Mouse (Mus musculus) embryonic stem cell, embryonic (primary cell): ENCODE data around the gene Trip12.

Experiments used
- CTCF ChIA-PET, 4 experiments: fragments of 300-600 bp in 2 of 4; fragments of 350-600 bp in 2 of 4; sonication (Branson Sonifier 250); formaldehyde crosslinking; loops; one replicate each; lab custom pipeline; 2022; ENCODE audit warnings: inconsistent platforms in 2 of 4; lab: Charles Lee
- POLR2A ChIA-PET, 4 experiments: fragments of 300-600 bp in 2 of 4; fragments of 350-600 bp in 2 of 4; sonication (Branson Sonifier 250); formaldehyde crosslinking; loops; one replicate each; lab custom pipeline; 2022; ENCODE audit warnings: antibody characterized with exemption in 4 of 4, inconsistent platforms in 1 of 4; lab: Charles Lee

The Trip12 gene

DNA sequence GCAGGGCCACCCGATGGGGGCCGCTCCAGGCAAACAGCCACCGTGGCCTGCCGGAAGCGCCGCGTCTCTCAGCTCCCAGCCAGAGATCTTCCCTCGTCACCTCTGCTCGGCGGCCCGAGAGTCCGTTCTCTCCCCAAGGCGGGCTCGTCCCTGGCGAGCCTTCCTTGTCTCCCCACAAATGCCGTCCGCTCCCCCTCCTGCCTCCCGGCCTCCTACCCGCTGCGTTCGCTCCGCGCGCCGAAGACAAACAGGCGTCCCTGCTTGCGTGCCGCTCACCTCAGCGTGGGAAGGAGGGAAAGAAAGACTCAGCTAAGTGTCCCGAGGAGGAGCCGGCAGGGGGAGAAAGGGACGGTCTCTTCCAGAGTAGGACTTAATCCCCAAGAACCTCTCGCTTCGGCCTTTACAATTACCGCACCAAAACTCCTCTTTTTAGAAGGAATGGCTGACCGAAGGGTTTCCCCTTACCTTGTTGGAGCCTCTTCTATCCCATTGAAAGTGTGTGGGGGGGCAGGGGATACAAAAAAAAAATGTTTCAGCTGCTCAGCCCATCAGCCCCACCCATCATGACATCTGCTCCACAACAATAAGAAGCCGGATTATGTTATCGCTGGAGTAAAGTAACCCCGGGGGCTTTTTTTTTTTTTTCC lies at the start of gene Trip12:
Trip12 (minus strand) TSS at position 499 of the 647 bp plus-strand sequence.
- ChIA-PET POLR2A (interaction anchor here (0.6 to 13.3 kb wide), 50 partner anchors 7 to 473 kb away, joined by 3 to 335 read pairs (median 4); no protein-coding TSS in a partner anchor), CTCF (interaction anchor here in 3 of 4 experiments (0.7 to 2.6 kb wide), 14 partner anchors 10 to 1327 kb away, joined by 3 to 15 read pairs (median 4); no protein-coding TSS in a partner anchor)

DNA sequence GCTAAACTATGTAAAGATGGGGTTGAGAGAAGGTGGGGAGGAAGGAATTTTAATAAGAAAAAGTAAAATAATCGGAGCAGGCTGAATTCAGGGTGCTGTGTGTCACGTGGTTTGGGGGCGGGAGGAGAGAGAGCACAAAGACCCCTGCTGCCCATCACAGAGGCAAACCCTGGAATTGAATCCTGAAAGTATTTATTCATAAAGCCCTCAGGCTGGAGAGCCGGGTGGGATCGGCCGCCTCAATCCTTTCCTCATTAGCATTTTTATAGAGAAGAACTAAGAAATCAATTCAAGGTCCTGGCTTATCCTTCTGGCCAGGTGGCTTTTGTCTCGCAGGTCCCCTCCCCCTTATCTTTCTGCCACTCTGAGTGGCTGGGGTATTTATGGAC lies 49.7 kb upstream of the Trip12 start:
- ChIA-PET CTCF (interaction anchor here in 2 of 4 experiments (0.8 kb wide), 2 partner anchors 10 to 19 kb away, joined by 3 read pairs; no protein-coding TSS in a partner anchor), POLR2A (interaction anchor here (0.7 to 3.0 kb wide), 23 partner anchors 8 to 557 kb away, joined by 3 to 20 read pairs (median 3); partner anchors contain the start of genes Fbxo36 (in 1 of the 4) and Trip12 (in 1 of the 4))

DNA sequence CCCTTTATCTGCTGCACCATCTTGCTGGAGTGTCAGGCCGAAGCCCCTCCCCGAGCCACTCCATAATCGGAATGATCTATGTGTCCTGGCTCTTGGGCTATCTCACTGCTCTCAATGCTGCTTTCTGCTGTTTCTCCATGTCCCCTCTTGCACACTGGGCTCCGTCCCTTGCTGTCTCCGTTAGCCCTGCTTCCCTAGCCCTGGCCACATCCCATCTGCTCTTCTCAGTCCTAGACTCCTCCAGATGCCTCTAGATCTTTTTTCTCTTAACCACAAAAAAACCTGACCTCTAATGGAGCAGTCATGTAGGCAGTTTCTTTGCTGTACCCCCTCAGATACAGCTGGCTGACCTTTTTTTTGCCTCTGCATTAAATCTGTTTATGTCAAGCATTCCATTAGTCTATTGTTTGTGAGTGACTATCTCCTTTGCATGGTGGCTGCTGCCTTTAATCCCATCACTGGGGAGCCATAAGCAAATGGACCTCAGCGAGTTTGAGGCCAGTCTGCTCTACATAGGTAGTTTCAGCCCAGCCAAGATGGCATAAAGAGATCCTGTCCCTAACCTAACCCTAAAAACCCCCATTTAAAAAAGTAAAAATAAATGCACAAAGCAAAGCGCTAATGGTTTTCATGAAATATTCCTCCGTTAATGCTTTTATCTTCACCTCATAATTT lies 49.2 kb upstream of the Trip12 start:
- CTCF ChIA-PET, result interaction anchor here in 1 of 4 experiments (0.8 kb wide), 1 partner anchor 20 kb away, joined by 3 read pairs; no protein-coding TSS in a partner anchor
- POLR2A ChIA-PET, result interaction anchor here (0.6 to 4.2 kb wide), 20 partner anchors 8 to 556 kb away, joined by 3 to 20 read pairs (median 6); partner anchors contain the start of genes Fbxo36 (in 1 of the 4) and Trip12 (in 1 of the 4)

DNA sequence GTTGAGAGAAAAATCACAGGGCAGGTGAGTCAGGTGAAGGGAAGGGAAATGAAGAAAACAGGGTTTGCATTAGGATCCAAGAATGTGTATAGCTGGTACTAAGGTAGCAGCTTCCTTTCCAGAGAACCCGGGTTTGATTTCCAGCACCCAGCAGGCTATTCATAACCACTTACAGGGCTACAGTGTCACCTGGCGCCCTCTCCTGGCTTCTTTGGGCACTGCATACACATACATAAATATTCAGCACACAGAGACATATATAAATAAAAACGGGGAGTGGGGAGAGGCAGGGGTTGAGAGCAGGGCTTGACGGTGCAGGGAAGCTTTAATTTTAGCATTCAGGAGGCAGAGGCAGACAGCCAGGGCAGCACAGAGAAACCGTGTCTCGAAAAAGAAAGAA lies 45.6 kb upstream of the Trip12 start:
- ChIA-PET POLR2A (interaction anchor here in 3 of 4 experiments (0.6 to 4.2 kb wide), 13 partner anchors 14 to 75 kb away, joined by 3 to 16 read pairs (median 4); partner anchors contain the start of genes Fbxo36 (in 1 of the 3) and Trip12 (in 1 of the 3)), CTCF (interaction anchor here in 3 of 4 experiments (0.5 to 1.2 kb wide), 6 partner anchors 9 to 188 kb away, joined by 3 to 4 read pairs (median 3); no protein-coding TSS in a partner anchor)

DNA sequence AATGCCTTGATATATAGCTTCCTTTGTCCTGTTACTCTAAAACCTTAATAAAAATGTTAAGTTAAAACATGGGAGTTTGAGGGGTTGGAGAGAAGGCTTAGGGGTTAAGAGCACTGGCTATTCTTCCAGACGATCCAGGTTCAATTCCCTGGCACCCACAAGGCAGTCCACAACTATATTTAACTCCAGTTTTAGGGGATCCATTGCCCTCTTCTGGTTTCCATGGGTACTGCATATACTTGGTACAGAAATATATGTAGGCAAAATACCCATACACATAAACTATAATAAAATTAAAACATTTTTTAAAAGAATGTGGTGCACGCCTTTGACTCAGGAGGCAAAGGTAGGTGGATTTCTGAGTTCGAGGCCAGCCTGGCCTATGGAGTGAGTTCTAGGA lies 44.9 kb upstream of the Trip12 start:
- ChIA-PET POLR2A (interaction anchor here in 3 of 4 experiments (0.6 to 4.8 kb wide), 14 partner anchors 14 to 75 kb away, joined by 3 to 86 read pairs (median 5); partner anchors contain the start of genes Fbxo36 (in 1 of the 3) and Trip12 (in 1 of the 3)), CTCF (interaction anchor here (0.6 to 1.2 kb wide), 5 partner anchors 10 to 187 kb away, joined by 3 to 4 read pairs (median 3); no protein-coding TSS in a partner anchor)

DNA sequence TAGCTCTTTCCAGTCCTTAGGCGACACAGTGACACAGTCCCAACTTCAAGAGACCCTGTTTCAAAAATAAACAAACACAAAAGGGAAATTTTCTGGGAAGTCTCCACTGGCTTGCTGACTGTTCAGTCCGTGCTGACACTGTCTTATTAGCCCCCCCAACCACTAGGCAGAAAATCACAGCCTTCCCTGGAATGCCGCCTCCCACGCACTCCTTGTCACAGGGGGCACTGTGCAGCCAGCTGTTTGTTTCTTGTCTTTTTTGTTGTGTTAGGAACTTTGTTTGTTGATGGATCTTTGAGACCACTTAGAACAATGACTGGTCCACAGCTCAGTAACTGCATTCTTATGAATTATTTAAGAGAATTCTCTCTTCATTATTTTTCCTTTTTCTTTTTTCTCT lies 43.6 kb upstream of the Trip12 start:
- POLR2A ChIA-PET, result interaction anchor here in 3 of 4 experiments (0.7 to 4.8 kb wide), 11 partner anchors 10 to 170 kb away, joined by 3 to 86 read pairs (median 4); partner anchors contain the start of genes Fbxo36 (in 1 of the 3) and Trip12 (in 1 of the 3)
- CTCF ChIA-PET, result interaction anchor here in 3 of 4 experiments (0.5 to 1.0 kb wide), 3 partner anchors 17 to 66 kb away, joined by 3 to 4 read pairs (median 3); no protein-coding TSS in a partner anchor

DNA sequence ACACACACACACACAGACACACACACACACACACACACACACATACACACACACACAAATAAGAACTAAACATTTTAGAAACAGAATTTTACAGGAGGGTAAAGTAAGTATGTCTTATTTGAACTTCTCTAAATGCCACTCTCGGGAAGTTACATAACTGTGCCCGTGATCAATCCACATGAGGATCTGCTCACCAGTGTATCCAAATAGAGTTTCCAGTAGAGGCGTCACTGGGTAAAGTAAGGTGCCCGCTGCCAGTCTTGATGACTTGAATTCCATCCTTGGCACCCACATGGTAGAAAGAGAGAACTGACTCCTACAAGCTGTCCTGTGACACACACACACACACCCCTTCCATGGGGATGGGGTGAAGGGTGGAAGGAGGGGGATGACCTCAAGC lies 42.6 kb upstream of the Trip12 start:
- ChIA-PET CTCF (interaction anchor here in 2 of 4 experiments (1.7 to 2.0 kb wide), 3 partner anchors 16 to 43 kb away, joined by 9 to 11 read pairs (median 9); partner anchors contain the start of genes Fbxo36 (in 2 of the 2) and Trip12 (in 2 of the 2)), POLR2A (interaction anchor here (0.6 to 4.8 kb wide), 24 partner anchors 8 to 169 kb away, joined by 3 to 86 read pairs (median 11); partner anchors contain the start of genes Fbxo36 (in 2 of the 4) and Trip12 (in 2 of the 4))

DNA sequence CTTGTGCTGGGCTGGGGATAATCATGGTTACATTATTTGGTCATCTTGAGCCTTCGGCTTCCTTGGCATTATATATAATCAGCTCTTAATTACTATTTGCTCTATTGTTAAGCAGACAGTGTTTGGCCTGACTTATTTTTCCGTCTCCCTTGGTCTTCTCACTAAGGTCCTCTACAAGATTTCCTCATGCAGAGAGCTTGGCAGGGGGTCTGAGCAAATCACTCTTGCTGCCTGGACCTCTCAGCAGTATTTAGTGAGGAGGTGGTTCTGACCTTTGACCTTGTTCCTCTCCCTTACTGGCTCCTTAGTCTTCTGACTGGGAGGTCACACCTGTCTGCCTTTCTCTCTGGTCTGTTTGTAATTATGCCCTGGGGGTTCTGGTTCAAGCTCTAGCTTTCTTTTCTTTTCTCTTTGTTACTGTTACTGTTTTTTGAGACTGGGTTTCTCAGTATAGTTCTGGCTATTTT lies 41.8 kb upstream of the Trip12 start:
- ChIA-PET CTCF (interaction anchor here (0.5 to 2.1 kb wide), 26 partner anchors 10 to 186 kb away, joined by 3 to 13 read pairs (median 5); partner anchors contain the start of genes Fbxo36 (in 3 of the 4), Trip12 (in 3 of the 4) and Dner (in 1 of the 4)), POLR2A (interaction anchor here (0.6 to 4.8 kb wide), 37 partner anchors 9 to 363 kb away, joined by 3 to 86 read pairs (median 6); partner anchors contain the start of genes Fbxo36 (in 3 of the 4) and Trip12 (in 3 of the 4))

DNA sequence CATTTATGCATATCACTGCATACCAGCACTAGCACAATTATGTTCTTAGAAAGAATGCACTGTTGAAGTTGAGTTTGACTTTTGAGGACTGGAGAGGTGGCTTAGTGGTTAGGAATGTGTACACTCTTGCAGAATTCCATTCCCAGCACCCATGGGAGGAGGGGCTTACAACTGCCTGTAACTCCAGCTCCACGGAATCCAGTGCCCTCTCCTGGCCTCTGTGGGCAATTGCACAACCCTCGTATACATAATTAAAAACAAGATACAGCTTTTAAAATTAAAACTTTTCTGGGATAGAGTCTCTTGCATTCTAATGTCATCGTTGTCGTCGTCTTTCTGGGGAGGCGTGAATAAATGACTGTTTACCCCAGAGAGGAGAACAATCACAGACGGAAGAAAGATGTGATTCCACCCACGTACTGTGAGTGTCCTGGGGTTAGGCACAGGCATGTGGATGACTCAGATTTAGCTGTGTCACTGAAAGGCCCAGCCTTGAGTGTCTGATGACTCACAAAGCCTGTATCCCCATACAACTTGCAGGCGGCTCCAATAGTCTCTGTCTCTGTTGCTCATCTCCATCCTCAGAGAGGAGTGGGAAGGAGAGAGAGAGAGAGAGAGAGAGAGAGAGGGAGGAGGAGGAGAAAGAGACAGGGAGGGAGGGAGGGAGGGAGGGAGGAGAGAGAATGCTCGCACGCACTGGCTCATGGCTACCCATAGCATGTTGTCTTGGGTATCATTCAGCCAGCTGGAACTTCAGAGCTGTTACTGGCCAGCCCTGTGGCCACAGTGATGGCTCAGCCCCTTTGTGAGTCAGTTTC lies 41.1 kb upstream of the Trip12 start:
- ChIA-PET CTCF (interaction anchor here (0.5 to 2.1 kb wide), 35 partner anchors 9 to 185 kb away, joined by 3 to 13 read pairs (median 5); partner anchors contain the start of genes Fbxo36 (in 3 of the 4), Trip12 (in 3 of the 4), Dner (in 1 of the 4) and Slc16a14 (in 1 of the 4)), POLR2A (interaction anchor here (0.6 to 4.8 kb wide), 44 partner anchors 9 to 1910 kb away, joined by 3 to 86 read pairs (median 6); partner anchors contain the start of genes Trip12 (in 3 of the 4) and Fbxo36 (in 2 of the 4))

DNA sequence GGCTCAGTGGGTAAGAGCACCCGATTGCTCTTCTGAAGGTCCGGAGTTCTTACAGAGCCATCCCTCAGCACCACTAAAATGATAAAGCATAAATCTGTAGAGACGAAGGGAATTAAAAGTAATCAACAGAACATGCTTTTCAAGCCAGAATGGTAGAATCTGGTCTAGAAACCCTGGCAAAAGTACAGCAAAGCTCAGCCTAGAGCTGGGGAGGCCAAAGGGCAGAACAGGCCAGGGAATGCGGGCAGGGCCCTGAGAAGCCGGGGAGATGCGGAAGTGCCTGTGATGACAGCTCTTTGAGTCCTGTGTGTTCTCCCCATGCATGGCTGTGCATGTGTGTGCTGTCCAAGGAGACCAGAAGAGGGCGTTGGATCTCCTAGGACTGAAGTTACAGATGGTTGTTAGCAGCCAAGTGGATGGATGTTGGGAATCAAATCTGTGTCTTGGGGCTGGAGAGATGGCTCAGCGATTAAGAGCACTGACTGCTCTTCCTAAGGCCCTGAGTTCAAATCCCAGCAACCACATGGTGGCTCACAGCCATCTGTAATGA lies 39.3 kb upstream of the Trip12 start:
- ChIA-PET CTCF (interaction anchor here (0.5 to 1.8 kb wide), 20 partner anchors 8 to 748 kb away, joined by 3 to 6 read pairs (median 3); partner anchors contain the start of genes Trip12 (in 2 of the 4) and Fbxo36 (in 1 of the 4)), POLR2A (interaction anchor here (0.6 to 3.2 kb wide), 24 partner anchors 8 to 674 kb away, joined by 3 to 19 read pairs (median 4); partner anchors contain the start of genes Trip12 (in 2 of the 4) and Fbxo36 (in 1 of the 4))

DNA sequence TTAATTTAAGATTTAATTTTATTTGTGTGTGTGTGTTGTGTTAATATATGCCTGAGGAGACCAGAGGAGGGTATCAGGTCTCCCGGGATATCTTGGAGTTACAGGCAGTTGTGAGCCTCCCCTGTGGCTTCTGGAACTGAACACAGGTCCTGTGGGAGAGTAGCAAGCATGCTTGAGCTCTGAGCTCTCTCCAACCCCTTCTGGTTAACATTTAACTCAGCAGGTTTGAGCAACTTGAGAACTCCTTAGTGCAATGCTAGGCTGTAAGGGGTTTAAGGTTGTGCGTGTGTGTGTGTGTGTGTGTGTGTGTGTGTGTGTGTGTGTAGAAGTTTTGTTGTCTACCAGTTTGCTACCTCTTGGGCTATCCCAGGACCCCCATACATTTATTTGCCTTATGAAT lies 37.3 kb upstream of the Trip12 start:
- CTCF ChIA-PET, result interaction anchor here in 2 of 4 experiments (0.6 to 0.7 kb wide), 2 partner anchors 16 to 1592 kb away, joined by 3 to 6 read pairs; no protein-coding TSS in a partner anchor
- POLR2A ChIA-PET, result interaction anchor here in 3 of 4 experiments (0.7 to 3.2 kb wide), 7 partner anchors 8 to 74 kb away, joined by 3 to 19 read pairs (median 3); partner anchors contain the start of genes Fbxo36 (in 1 of the 3) and Trip12 (in 1 of the 3)

DNA sequence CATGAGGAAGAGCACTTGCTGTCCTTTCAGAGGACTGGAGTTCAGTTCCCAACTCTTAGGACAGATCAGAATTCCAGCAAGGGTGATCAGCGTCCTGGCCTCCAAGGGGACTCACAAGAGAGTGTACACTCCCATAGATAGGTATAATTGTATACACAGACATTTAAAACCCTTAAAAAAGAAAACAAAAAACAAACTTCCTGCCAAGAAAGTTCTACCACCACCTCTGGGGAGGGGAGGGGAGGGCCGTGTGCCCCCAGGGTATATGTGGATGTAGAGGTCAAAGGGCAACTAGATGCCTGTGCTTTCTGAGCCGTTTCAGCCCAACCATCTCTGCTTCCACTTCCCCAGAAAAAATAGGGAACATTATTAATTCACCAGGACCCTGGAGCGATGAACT lies 32.6 kb upstream of the Trip12 start:
- POLR2A ChIA-PET, result interaction anchor here in 3 of 4 experiments (0.6 to 15.6 kb wide), 18 partner anchors 9 to 234 kb away, joined by 3 to 335 read pairs (median 20); partner anchors contain the start of genes Fbxo36 (in 2 of the 3), Trip12 (in 2 of the 3) and Dner (in 1 of the 3)
- CTCF ChIA-PET, result interaction anchor here in 3 of 4 experiments (0.7 to 0.9 kb wide), 3 partner anchors 11 to 235 kb away, joined by 3 to 4 read pairs (median 3); partner anchors contain the start of genes Fbxo36 (in 1 of the 3) and Trip12 (in 1 of the 3)

DNA sequence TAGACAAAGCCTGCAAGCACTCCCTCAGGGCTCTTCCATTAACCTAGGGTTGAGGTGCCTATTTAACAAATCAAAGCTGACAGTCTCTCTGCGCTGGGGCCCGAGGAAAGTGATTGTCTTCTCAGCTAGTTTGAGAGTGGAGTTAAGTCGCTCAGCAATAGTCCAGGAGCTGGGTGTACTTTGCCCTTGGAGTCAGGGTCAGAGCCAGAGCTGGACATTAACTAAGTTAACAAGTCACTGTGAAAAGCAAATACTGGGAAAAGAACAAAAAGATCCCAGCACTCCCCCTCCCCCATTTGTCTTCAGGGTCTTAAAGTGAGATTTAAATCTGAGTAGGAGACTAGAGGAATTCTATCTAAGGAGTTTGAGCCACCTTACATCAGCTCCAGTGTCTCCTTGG lies 31.8 kb upstream of the Trip12 start:
- ChIA-PET POLR2A (interaction anchor here (0.5 to 15.6 kb wide), 57 partner anchors 8 to 1281 kb away, joined by 3 to 335 read pairs (median 5); partner anchors contain the start of genes Fbxo36 (in 4 of the 4), Trip12 (in 4 of the 4) and Dner (in 1 of the 4)), CTCF (interaction anchor here in 3 of 4 experiments (0.6 to 1.9 kb wide), 12 partner anchors 7 to 234 kb away, joined by 3 to 8 read pairs (median 3); partner anchors contain the start of genes Fbxo36 (in 1 of the 3), Slc16a14 (in 1 of the 3) and Trip12 (in 1 of the 3))

DNA sequence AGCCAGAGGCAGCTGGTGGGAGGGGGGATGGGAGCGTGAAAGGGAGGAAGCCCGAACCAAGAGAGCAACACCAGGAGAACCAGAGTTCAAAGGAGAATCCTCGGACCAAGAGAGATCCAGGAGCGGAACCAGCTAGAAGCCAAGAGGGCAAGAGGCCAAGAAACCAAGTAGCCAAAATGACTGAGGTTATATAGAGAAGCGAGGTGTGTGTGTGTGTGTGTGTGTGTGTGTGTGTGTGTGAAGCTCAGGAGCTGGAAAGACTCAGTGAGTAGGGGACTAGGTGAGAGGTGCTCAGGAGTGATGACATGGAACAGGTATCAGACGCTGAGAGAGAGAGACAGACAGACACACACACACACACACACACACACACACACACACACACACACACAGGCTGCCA lies 30.8 kb upstream of the Trip12 start:
- ChIA-PET POLR2A (interaction anchor here (0.6 to 15.6 kb wide), 37 partner anchors 8 to 1902 kb away, joined by 3 to 335 read pairs (median 9); partner anchors contain the start of genes Fbxo36 (in 4 of the 4) and Trip12 (in 4 of the 4)), CTCF (interaction anchor here in 3 of 4 experiments (0.6 to 1.9 kb wide), 4 partner anchors 8 to 33 kb away, joined by 3 to 8 read pairs (median 4); no protein-coding TSS in a partner anchor)

DNA sequence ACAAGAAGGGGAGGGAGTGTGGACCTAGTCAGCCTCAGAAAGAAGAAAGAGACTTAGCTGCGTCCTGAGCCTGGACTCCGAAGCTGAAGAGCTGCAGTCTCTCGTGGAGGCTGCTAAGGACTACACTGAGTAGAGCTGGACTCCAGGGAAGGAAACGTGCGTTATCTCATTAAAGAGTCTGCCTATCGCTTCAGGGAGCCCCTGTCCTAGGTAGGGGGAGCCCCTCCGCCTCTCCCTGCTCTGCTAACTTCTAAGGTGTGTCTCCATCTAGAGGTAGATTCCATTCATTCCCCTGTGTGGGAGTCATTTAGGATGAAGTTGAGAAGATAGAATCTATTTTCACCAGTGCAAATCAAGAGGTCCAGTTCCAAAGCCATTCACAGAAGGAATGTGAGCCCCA lies 29.2 kb upstream of the Trip12 start:
- ChIA-PET POLR2A (interaction anchor here (0.5 to 15.6 kb wide), 57 partner anchors 8 to 1439 kb away, joined by 3 to 335 read pairs (median 7); partner anchors contain the start of genes Fbxo36 (in 3 of the 4), Trip12 (in 3 of the 4) and Dner (in 1 of the 4)), CTCF (interaction anchor here in 3 of 4 experiments (0.6 to 2.6 kb wide), 9 partner anchors 10 to 82 kb away, joined by 3 to 9 read pairs (median 3); partner anchors contain the start of genes Fbxo36 (in 1 of the 3) and Trip12 (in 1 of the 3))
